Mouse (Mus musculus) forebrain, embryonic 16.5 days (tissue): ENCODE measurements around the gene Gnat2. TPM values are rescaled to one million over a fixed set of nuclear protein-coding genes. Genes with fewer than 3 reads are reported as not detected.
A peak's percentile ranks its signal among the peaks of the same experiment; 100 is the strongest.

Source experiments
- ATAC-seq: fragments of 200-750 bp; cut with Nextera tagmentation; 2 replicates; pipeline ENCODE4 v1.8.0; 2017; ENCODE audit warnings: mild to moderate bottlenecking, moderate library complexity
- H3K27ac ChIP-seq: fragments of 300-500 bp; sonication (generic); 2 replicates; pipeline ENCODE4 v1.5.1; 2014; ENCODE audit warnings: low read length, control low read depth
- H3K27me3 ChIP-seq: fragments of 300-500 bp; sonication (generic); replicated peaks from 2 replicates; pipeline ENCODE4 v1.6.1; 2014; ENCODE audit warnings: low read length; ENCODE audit not compliant: control insufficient read depth, insufficient read depth
- H3K36me3 ChIP-seq: fragments of 300-500 bp; sonication (generic); 2 replicates; pipeline ENCODE4 v1.6.1; 2014; ENCODE audit not compliant: control insufficient read depth, insufficient read depth
- H3K4me1 ChIP-seq: fragments of 300-500 bp; sonication (generic); replicated peaks from 2 replicates; pipeline ENCODE4 v1.6.1; 2014; ENCODE audit warnings: low read length; ENCODE audit not compliant: control insufficient read depth, insufficient read depth
- H3K4me2 ChIP-seq: fragments of 300-500 bp; sonication (generic); 2 replicates; pipeline ENCODE4 v1.6.1; 2014; ENCODE audit warnings: mild to moderate bottlenecking, low read length, control low read depth
- H3K4me3 ChIP-seq: fragments of 300-500 bp; sonication (generic); replicated peaks from 2 replicates; pipeline ENCODE4 v1.5.1; 2014; ENCODE audit warnings: mild to moderate bottlenecking, low read length, control low read depth
- H3K9ac ChIP-seq: fragments of 300-500 bp; sonication (generic); replicated peaks from 2 replicates; pipeline ENCODE4 v1.6.1; 2014; ENCODE audit warnings: low read depth, low read length, control low read depth
- H3K9me3 ChIP-seq: fragments of 300-500 bp; sonication (generic); 2 replicates; pipeline ENCODE4 v1.6.1; 2016; ENCODE audit warnings: low read length; ENCODE audit not compliant: control insufficient read depth
- WGBS: fragments of 180-500 bp; shearing (Covaris S2); extraction: QIAGEN DNeasy Blood & Tissue Kit; methylation state at CpG from one replicate; pipeline ENCODE4 v1.1.7; 2014; 5-methylcytosine and 5-hydroxymethylcytosine counted together
- polyA plus RNA-seq: library from polyadenylated mRNA; unstranded; fragments of >200 nt; fragmentation: Nextera tagmentation; extraction: Ambion mirVana; gene quantifications from 2 replicates; pipeline ENCODE4 v1.2.1, GENCODE M21; 2015

Gene Gnat2
- polyA plus RNA-seq, 1 experiment from 2014 or later, result 0.13 TPM

- Histone ChIP-seq H3K4me1 (peaks cover 43% of the 10 kb centered on the region), H3K9ac (no peak overlapping the region), H3K4me2 (no peak overlapping the region), H3K9me3 (no peaks in the 10 kb centered on the region), H3K27me3 (no peaks in the 10 kb centered on the region), H3K27ac (no peak overlapping the region), H3K4me3 (no peak overlapping the region), H3K36me3 (0 out of 2 replicates have a peak, but pooled peaks cover 3% of the 10 kb centered on the region)
- ATAC-seq, result no peak
- WGBS, result 69% methylated on average over 2 of the region's 2 CpGs
Observed at GRCm38 (mm10) chr3:108083161-108083560, 9.4 kb upstream of the Gnat2 start.

DNA sequence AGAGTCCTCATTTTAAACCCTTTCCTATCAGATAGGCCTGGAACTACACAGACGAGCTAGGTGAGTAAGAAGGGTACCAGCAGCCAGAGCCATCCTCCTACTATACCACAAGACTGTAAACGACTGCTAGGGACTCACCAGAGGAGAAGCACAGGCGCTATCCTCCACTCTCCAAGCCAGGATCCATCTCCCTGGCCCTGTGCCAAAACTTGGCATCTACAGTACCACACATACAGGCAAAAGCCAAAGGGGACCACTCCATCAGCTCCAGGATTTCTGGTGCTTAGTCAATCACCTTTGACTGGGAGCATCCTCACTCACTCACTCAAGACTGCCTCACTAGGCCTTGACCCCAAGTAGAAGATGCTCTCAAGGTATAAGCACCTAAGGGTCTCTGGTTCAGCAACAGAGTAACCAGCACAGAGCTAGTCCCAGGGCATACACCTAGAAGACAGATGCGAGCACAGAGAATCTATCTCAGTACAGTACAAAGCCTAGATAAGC, 8.6 kb upstream of the Gnat2 start:
- Histone ChIP-seq H3K9ac (no peak overlapping the region), H3K27ac (no peak overlapping the region), H3K4me2 (peak overlapping the region; percentile 7), H3K9me3 (no peaks in the 10 kb centered on the region), H3K36me3 (no peaks in the 10 kb centered on the region), H3K27me3 (no peaks in the 10 kb centered on the region), H3K4me1 (peaks cover 43% of the 10 kb centered on the region), H3K4me3 (no peak overlapping the region)
- ATAC-seq, result no peak
- 76% methylated on average over 4 of the region's 4 CpGs for WGBS

DNA sequence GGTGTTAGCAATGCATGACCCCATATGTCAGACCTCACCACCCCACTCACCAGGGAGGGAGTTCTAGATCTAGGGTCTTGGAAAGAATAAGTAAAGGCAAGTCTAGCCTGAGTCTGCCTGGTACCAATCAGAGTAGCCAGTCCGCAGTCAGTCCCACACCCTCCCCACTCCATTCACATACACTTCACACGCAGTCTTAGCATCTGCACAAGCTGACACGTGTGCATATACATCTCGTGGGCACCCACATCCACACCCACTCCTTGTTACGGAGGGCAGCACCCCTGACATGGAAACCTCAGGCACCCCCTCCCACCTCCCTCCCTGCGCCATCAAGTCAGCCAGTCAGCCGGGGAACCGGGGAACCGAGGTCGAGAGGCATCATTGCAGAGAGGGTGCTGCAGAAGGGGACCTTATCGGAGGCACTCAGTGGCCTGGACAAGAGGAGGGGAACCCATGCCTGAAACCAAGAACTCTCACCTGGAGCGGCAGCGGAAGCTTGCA, 7.8 kb upstream of the Gnat2 start:
- Histone ChIP-seq H3K27me3 (no peaks in the 10 kb centered on the region), H3K36me3 (no peaks in the 10 kb centered on the region), H3K9me3 (no peaks in the 10 kb centered on the region), H3K9ac (peak overlapping the region; percentile 69), H3K4me2 (peak overlapping the region; percentile 100), H3K27ac (peak overlapping the region; percentile 57; the same call in 1 of the 2 replicates), H3K4me3 (peak overlapping the region; percentile 62), H3K4me1 (peaks cover 43% of the 10 kb centered on the region)
- 11% methylated on average over 13 of the region's 13 CpGs for WGBS
- peak; percentile 34 for ATAC-seq

DNA sequence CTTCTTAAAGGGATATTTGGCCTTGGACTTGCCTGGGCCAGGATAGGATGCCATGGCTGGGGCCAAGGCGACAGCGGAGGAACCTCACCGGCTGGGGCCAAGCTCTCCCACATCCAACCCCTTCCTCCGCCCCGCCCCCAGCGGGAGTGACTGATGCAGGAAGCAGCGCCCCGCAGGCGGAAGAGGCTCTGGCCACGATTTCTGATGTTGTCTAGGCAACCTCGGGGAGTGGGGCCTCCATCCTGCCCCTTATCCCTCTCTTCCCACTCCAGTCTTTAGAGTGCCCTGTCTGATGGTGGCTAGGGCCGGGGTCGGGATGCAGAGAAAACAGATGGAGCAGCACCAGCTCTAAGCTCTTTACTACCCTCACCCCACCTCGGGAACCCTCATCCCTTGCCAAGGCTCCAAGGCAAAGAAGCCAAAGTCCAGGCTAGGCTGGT, 7.3 kb upstream of the Gnat2 start:
- Histone ChIP-seq H3K27ac (peak overlapping the region; percentile 57), H3K4me2 (peak overlapping the region; percentile 100), H3K4me3 (peak overlapping the region; percentile 62), H3K9me3 (no peaks in the 10 kb centered on the region), H3K4me1 (peaks cover 43% of the 10 kb centered on the region), H3K36me3 (no peaks in the 10 kb centered on the region), H3K27me3 (no peaks in the 10 kb centered on the region), H3K9ac (peak overlapping the region; percentile 69)
- WGBS, result 0% methylated on average over 14 of the region's 14 CpGs
- peak; percentile 90 for ATAC-seq

- ATAC-seq, result peak; percentile 47
- under 1% methylated on average over 31 of the region's 31 CpGs for WGBS
- Histone ChIP-seq H3K27ac (peak overlapping the region; percentile 57), H3K4me1 (peaks cover 43% of the 10 kb centered on the region), H3K36me3 (no peaks in the 10 kb centered on the region), H3K27me3 (no peaks in the 10 kb centered on the region), H3K4me3 (peak overlapping the region; percentile 62), H3K9me3 (no peaks in the 10 kb centered on the region), H3K4me2 (peak overlapping the region; percentile 100), H3K9ac (peak overlapping the region; percentile 69)
Observed at GRCm38 (mm10) chr3:108085721-108086469, 6.7 kb upstream of the Gnat2 start.

- under 1% methylated on average over 29 of the region's 29 CpGs for WGBS
- Histone ChIP-seq H3K9ac (peak within 1 kb of the TSS; percentile 69), H3K4me2 (peak within 1 kb of the TSS; percentile 100), H3K36me3 (no peaks in the 10 kb centered on the region), H3K9me3 (no peaks in the 10 kb centered on the region), H3K27me3 (no peaks in the 10 kb centered on the region), H3K4me3 (peak within 1 kb of the TSS; percentile 62), H3K4me1 (peaks cover 43% of the 10 kb centered on the region), H3K27ac (peak within 1 kb of the TSS; percentile 57)
- no peak for ATAC-seq
Observed at GRCm38 (mm10) chr3:108086470-108086979, 6.1 kb upstream of the Gnat2 start, which contains the start of gene Ampd2. Gene Ampd2 (minus strand): TSS chr3:108086651.

DNA sequence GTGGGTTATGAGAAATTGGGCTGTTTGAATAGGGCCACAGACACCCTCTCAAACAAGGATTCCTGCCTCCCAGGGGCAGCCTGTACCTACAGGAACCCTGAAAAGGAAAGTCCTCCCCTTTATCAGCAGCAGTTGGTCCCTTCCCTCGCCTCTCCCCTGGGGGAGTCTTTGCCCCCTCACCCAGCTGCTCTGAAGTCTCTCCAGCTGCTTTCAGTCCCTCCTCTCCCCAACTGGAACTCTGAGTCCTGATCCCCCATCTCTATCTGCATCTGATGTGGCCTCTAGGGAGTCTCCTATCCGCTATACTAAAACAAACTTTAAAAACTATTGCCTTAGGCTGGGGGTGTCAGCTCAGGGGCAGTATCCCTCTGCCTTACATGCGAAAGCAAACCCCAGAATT, 5.3 kb upstream of the Gnat2 start:
- ATAC-seq, result no peak
- Histone ChIP-seq H3K27ac (no peak overlapping the region), H3K4me1 (peaks cover 38% of the 10 kb centered on the region), H3K9me3 (no peaks in the 10 kb centered on the region), H3K4me2 (no peak overlapping the region), H3K27me3 (no peaks in the 10 kb centered on the region), H3K36me3 (no peaks in the 10 kb centered on the region), H3K9ac (no peak overlapping the region), H3K4me3 (no peak overlapping the region)
- 87% methylated on average over 3 of the region's 3 CpGs for WGBS

GRCm38 (mm10) chr3:108088842-108089380, 3.7 kb upstream of the Gnat2 start:
- no peak overlapping the region for H3K4me3 ChIP-seq
- no peak overlapping the region for H3K4me2 ChIP-seq
- H3K36me3 ChIP-seq, result no peaks in the 10 kb centered on the region
- 41% methylated on average over 5 of the region's 5 CpGs for WGBS
- no peaks in the 10 kb centered on the region for H3K27me3 ChIP-seq
- H3K9ac ChIP-seq, result no peak overlapping the region
- no peak overlapping the region for H3K27ac ChIP-seq
- peaks cover 26% of the 10 kb centered on the region for H3K4me1 ChIP-seq
- no peaks in the 10 kb centered on the region for H3K9me3 ChIP-seq
- ATAC-seq, result no peak

DNA sequence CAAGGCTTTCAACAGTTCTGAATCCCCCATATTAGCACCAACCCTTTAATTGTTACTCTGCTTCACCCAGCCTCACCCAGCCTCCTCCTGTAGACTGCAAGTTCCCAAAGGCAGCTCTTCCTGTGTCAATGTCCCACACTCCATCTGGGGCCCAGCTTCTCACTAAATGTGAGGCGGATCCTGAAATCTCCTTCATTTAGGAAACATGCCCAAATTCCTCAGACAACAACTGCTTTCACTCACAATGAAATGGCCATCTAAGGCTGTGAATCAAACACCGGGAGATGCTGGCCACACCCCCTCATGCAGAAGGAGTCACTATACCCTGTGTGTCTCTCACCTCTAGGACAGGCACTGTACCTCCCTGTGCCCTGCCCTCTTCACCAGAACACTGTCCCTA, 2.7 kb upstream of the Gnat2 start:
- H3K27ac ChIP-seq, result no peak overlapping the region
- no peak for ATAC-seq
- no peak overlapping the region for H3K9ac ChIP-seq
- H3K9me3 ChIP-seq, result no peaks in the 10 kb centered on the region
- H3K4me1 ChIP-seq, result peaks cover 16% of the 10 kb centered on the region
- H3K36me3 ChIP-seq, result no peaks in the 10 kb centered on the region
- H3K4me3 ChIP-seq, result no peak overlapping the region
- H3K27me3 ChIP-seq, result no peaks in the 10 kb centered on the region
- no peak overlapping the region for H3K4me2 ChIP-seq
- 39% methylated on average over 2 of the region's 2 CpGs for WGBS
